Mouse (Mus musculus) ES-E14 (cell line): Measurements from ENCODE around the gene Ttf1. TPM values are rescaled to one million over a fixed set of nuclear protein-coding genes. Genes with fewer than 3 reads are reported as not detected.
A peak's percentile ranks its signal among the peaks of the same experiment; 100 is the strongest.

ENCODE experiments used
- DNase-seq: peaks from one replicate; pipeline ENCODE4 v3.0.0-alpha.2; 2013; ENCODE audit warnings: low read depth, low spot score
- H3K27ac ChIP-seq: 2 replicates; pipeline ENCODE4 v1.5.1; 2012; ENCODE audit warnings: low read depth, mild to moderate bottlenecking, low read length, moderate library complexity, mixed read lengths; ENCODE audit not compliant: poor library complexity, insufficient read depth, severe bottlenecking
- H3K36me3 ChIP-seq: 2 replicates; pipeline ENCODE4 v1.6.1; 2012; ENCODE audit warnings: mild to moderate bottlenecking, low read length, moderate library complexity, mixed read lengths; ENCODE audit not compliant: control insufficient read depth, poor library complexity, insufficient read depth, severe bottlenecking
- H3K4me1 ChIP-seq, 2 experiments: fragments of 150-350 bp in 1 of 2; sonication (generic) in 1 of 2; 2 replicates each; pipeline ENCODE4 v1.6.1; 2012; ENCODE audit warnings: low read length in 2 of 2, mild to moderate bottlenecking in 1 of 2, mixed read lengths in 1 of 2; ENCODE audit not compliant: control insufficient read depth in 2 of 2, insufficient read depth in 2 of 2, poor library complexity in 1 of 2
- H3K4me3 ChIP-seq, 2 experiments: fragments of 150-350 bp in 1 of 2; sonication (generic) in 1 of 2; 2 replicates each; pipeline ENCODE4 v1.5.1; 2012; ENCODE audit warnings: low read length in 2 of 2, low read depth in 1 of 2, mild to moderate bottlenecking in 1 of 2, mixed read lengths in 1 of 2; ENCODE audit not compliant: insufficient read depth in 1 of 2, poor library complexity in 1 of 2, severe bottlenecking in 1 of 2
- H3K9ac ChIP-seq: 2 replicates; pipeline ENCODE4 v1.6.1; 2012; ENCODE audit warnings: low read depth, mild to moderate bottlenecking, low read length, mixed read lengths; ENCODE audit not compliant: poor library complexity, insufficient read depth, severe bottlenecking
- H3K9me3 ChIP-seq: fragments of 150-350 bp; sonication (generic); 2 replicates; pipeline ENCODE4 v1.6.1; 2012; ENCODE audit warnings: low read depth, mild to moderate bottlenecking, low read length; ENCODE audit not compliant: control insufficient read depth, insufficient read depth
- CHD2 ChIP-seq: IDR thresholded peaks from 2 replicates; pipeline ENCODE4 v1.6.1; 2014; ENCODE audit warnings: mild to moderate bottlenecking, low read depth, low read length, inconsistent platforms
- HCFC1 ChIP-seq: IDR thresholded peaks from 2 replicates; pipeline ENCODE4 v1.6.1; 2012; ENCODE audit warnings: low read length, inconsistent platforms, borderline replicate concordance; ENCODE audit not compliant: insufficient read depth
- MAFK ChIP-seq: IDR thresholded peaks from 2 replicates; pipeline ENCODE4 v1.6.1; 2014; ENCODE audit warnings: mild to moderate bottlenecking, low read depth, low read length, inconsistent platforms; ENCODE audit not compliant: insufficient read depth
- ZC3H11A ChIP-seq: IDR thresholded peaks from 2 replicates; pipeline ENCODE4 v1.6.1; 2012; ENCODE audit warnings: low read depth, mild to moderate bottlenecking, inconsistent platforms, low read length, borderline replicate concordance
- ZNF384 ChIP-seq: IDR thresholded peaks from 2 replicates; pipeline ENCODE4 v1.6.1; 2012; ENCODE audit warnings: low read depth, low read length, inconsistent platforms
- in situ Hi-C, 2 experiments: fragments of 600-800 bp; cut with MboI; formaldehyde crosslinking; loops; one replicate each; pipeline ENCODE4 v1.15.1; 2025; ENCODE audit warnings: low sequenced_read_pairs in 2 of 2, inconsistent platforms in 1 of 2; ENCODE audit not compliant: unreplicated experiment in 2 of 2
- total RNA-seq: library from RNA; depleted of rRNA; stranded (reverse); fragments of 300-350 nt; gene quantifications from 2 replicates; pipeline ENCODE4 v1.2.3, GENCODE M21; 2012; rRNA removed

Ttf1 gene
- 21.0 and 24.4 TPM in 2 replicates for total RNA-seq

DNA sequence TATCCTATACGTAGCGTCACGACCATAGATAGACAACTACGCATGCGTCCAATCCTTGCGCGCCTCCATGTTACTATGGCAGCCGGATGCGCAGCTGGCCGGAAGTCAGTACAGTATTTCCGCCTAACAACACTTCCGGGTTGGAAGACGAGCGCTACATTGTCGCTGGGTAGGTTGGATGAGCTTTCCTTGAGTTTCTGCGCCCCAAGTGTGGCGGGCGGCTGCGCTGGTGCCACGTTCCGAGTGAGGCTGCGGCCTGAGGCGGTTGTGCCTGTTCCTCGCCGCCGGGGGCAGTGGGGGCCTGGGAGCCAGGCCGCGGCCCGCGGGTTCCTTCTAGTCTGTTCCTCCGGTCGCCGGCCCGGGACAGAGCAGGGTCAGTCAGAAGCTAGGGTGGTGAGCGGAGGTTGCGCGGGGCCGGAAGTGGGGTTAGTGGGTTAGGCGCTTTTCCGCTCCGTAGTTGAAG, at the start of gene Ttf1:
Gene Ttf1, plus strand, starts transcription at position 128 of the 463 bp plus-strand sequence.
- Histone ChIP-seq H3K4me3 (peak within 1 kb of the TSS; percentile 79 to 91), H3K4me1 (peaks cover 3 to 4% of the 10 kb centered on the region in 2 experiments; a peak in 3 of 4 replicates), H3K36me3 (peaks cover 3% of the 10 kb centered on the region; the same call in 1 of the 2 replicates), H3K9ac (peak within 1 kb of the TSS; percentile 88), H3K9me3 (no peaks in the 10 kb centered on the region), H3K27ac (peak within 1 kb of the TSS; percentile 75)
- no peak for TF ChIP-seq MAFK
- TF ChIP-seq ZC3H11A, result no peak
- no peak for TF ChIP-seq ZNF384
- no peak for TF ChIP-seq CHD2
- no peak; the same call in 1 of the 2 replicates for TF ChIP-seq HCFC1
- in situ Hi-C loops, result no loop called here
- DNase-seq, result peak; percentile 90

DNA sequence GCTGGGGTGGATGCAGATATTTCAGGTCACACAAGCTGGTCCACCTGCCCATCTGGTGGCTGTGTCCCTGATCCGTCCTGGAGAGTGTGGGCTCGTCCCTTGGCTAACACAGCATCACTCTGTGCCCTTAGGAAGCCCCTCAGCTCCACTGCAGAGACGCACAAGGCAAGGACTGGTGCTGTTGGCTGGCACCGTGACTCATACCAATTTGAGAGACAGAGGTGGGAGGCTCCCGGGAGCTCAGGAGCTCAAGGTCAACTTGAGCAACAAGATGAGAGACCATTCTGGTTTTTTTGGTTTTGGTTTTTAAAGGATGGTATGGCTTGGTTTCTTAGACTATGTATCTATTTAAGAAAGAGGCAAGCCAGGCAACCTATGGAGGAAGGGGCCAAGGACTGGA, 47.5 kb upstream of the Ttf1 start:
- Histone ChIP-seq H3K9ac (no peak overlapping the region), H3K9me3 (no peaks in the 10 kb centered on the region), H3K36me3 (no peaks in the 10 kb centered on the region), H3K4me3 (no peak overlapping the region), H3K27ac (no peak overlapping the region), H3K4me1 (no peaks in the 10 kb centered on the region)
- no peak for DNase-seq
- in situ Hi-C loops, result no loop called here
- TF ChIP-seq ZC3H11A (no peak), ZNF384 (no peak), HCFC1 (no peak), CHD2 (no peak), MAFK (no peak)

DNA sequence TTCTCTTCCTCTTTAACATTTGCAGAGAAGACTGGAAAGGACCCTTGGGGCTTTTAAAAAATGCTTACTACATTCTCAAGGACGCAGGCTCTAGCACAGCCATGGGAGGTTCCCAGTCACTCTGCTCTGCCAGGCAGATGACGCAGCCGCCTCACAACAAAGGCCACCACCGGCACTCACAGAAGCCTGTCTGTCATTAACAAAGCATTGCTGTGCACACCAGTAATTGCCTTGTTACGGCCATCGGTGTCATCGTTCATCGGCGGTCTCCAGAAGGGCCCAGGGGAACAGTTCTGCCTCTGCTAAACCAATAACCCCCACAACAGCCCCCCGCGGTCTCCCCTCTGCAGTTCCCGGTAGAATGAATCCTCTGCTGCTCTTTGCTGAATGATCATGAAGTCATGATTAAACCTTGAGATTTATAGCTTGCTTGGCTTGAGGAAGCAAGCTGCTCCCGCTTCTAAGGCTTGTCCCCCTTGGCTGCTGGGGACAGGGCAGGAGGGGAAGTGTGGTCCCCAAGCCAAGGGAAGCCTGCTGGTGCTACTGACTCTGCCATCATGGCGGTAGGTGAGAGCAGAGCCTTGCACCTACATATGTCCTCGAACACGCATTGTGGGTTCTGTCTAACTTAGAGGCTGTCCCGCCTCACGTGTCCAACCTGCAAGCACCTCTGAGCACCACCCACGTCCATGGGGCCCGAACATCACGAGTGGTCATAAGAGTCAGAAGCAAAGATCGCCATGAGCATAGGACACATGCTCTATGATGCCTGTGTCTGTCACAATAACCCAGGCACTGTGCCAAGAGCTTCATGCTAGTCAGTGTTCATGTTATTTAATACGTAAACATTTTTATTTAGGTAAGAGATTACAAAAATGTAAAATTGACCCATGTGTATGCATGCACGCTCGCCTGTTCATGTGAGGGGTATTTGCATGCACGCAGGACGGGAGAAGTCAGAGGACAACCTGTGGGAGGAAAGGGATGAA, 43.2 kb upstream of the Ttf1 start:
- in situ Hi-C loops, result no loop called here
- no peak for DNase-seq
- Histone ChIP-seq H3K9me3 (no peaks in the 10 kb centered on the region), H3K4me3 (peak overlapping the region; percentile 1 to 52; a peak in 2 of 4 replicates), H3K36me3 (no peaks in the 10 kb centered on the region), H3K27ac (no peak overlapping the region), H3K4me1 (no peaks in the 10 kb centered on the region), H3K9ac (peak overlapping the region; percentile 58)
- no peak for TF ChIP-seq CHD2
- no peak for TF ChIP-seq MAFK
- TF ChIP-seq ZC3H11A, result no peak
- TF ChIP-seq HCFC1, result no peak

DNA sequence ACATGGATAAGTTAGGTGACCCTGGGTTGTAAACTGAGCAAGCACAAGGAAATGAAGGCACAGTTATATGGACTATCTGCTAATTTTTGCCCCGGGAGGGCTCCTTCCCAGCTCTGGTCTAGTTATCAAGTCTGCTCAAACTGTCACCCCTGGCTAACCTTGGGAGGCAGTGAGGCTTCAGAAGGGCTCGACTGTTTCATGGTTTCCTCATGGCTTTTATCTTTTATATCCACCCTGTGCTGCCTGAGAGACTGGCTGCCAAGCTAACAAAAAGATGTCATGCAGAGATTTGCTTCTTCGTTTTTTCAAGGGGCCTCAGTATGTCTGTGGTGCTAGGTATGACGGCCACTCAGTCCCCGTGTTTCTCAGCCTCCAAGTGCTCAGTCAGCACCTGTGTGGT, 41.4 kb upstream of the Ttf1 start:
- in situ Hi-C loops, result no loop called here
- no peaks in the 10 kb centered on the region for H3K9me3 ChIP-seq
- no peak for DNase-seq
- TF ChIP-seq ZC3H11A, result no peak
- TF ChIP-seq HCFC1, result no peak
- TF ChIP-seq CHD2, result no peak
- TF ChIP-seq MAFK, result no peak
- no peak for TF ChIP-seq ZNF384
- H3K4me3 ChIP-seq, result no peak overlapping the region
- no peaks in the 10 kb centered on the region for H3K4me1 ChIP-seq
- H3K9ac ChIP-seq, result no peak overlapping the region
- H3K27ac ChIP-seq, result no peak overlapping the region
- no peaks in the 10 kb centered on the region for H3K36me3 ChIP-seq
